Mouse (Mus musculus) adrenal gland, postnatal 25 days (tissue): ENCODE results near the gene Aldh5a1. TPM values are rescaled to one million over a fixed set of nuclear protein-coding genes. Genes with fewer than 3 reads are reported as not detected.
"Not testable (repeated sequence)": the region's sequence is repeated elsewhere in the genome, so short reads cannot be mapped to it uniquely, and the experiment has no call there.

ENCODE experiments used
- DNase-seq: peaks from one replicate; pipeline ENCODE4 v3.0.0; 2021; ENCODE audit warnings: mixed read lengths
- long read RNA-seq: library from polyadenylated mRNA; stranded (forward); transcript quantifications from one replicate; pipeline ENCODE4 v2.0.0, GENCODE M21; 2021
- total RNA-seq: library from RNA; stranded (reverse); gene quantifications from 2 replicates; pipeline ENCODE4 v1.2.3, GENCODE M21; 2021

Gene Aldh5a1
- 16.7 and 21.9 TPM in 2 replicates for total RNA-seq
- long read RNA-seq, full-length matches to known transcripts, result 54 of 58 reads
- long read RNA-seq, partial matches to known transcripts, result 0 of 58 reads
- long read RNA-seq, other reads (novel, unspliced or antisense), result 4 of 58 reads

- DNase-seq, result peak; percentile 79
These were observed at the start of gene Aldh5a1 for GRCm38 (mm10) chr13:24937108-24937838. TSS of gene Aldh5a1 (minus strand) at chr13:24937661.

DNA sequence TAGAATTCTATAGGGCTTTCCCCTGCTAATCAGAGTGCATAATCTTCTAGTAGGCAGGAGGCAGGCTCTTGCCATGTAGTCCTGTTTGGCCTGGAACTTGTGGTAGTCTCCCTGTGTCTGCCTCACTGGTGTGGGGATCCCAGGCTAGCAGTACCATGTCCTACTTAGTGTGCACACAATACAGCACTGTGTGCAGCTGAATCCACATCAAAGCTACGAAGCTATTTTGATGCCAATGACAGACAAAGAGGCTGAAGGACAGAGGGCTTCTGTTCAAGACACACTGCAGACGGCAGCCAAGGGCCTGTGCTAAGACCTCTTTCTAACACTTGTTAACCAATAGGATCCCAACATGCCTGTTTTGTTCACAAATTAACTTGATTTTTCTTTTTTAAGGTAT is 48.0 kb upstream of the Aldh5a1 start:
- no peak for DNase-seq

GRCm38 (mm10) chr13:24981031-24981430 is 43.6 kb upstream of the Aldh5a1 start:
- no peak for DNase-seq

DNA sequence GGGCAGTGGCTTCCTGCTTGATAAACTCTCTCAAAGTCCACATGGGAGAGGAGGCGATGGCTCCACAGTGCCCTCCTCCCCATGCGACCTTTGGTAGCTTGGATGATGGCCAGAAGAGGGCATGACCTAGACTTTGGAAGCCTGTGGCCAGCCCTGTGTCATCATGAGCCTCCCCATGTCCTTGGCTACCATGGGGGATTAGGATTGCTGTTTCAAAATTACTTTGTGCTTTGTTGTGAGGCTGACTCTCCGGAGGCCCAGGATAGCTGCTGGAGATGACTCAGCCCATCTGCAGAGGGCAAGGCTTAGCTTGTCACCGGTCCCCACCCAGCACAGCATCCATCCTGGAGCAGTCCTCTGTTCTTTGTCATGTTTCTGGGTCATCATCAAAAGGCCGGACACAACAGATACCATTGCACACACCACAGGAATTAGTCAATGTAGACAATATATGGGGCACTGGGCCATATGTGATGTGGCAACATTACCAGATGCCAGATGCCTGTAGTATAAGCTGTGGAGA is 40.4 kb upstream of the Aldh5a1 start:
- peak; percentile 21 for DNase-seq

DNA sequence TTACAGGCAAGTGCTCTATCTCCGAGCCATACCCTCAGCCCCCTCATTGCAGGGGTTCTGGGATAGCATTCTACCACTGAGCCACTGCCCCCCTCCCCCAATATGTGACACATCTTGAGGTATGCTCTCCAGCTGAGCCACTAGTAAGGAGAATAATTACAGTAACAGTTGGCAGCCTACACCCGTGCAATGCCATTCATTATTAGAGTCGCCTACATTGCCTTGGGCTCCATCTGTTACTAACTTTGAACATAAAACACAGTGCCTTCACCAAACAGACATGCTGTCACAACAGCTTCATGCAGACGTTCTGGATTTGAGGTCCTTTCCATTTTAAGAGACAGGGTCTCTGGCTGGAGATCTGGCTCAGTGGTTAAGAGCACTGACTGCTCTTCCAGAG is 38.9 kb upstream of the Aldh5a1 start:
- no peak for DNase-seq

DNA sequence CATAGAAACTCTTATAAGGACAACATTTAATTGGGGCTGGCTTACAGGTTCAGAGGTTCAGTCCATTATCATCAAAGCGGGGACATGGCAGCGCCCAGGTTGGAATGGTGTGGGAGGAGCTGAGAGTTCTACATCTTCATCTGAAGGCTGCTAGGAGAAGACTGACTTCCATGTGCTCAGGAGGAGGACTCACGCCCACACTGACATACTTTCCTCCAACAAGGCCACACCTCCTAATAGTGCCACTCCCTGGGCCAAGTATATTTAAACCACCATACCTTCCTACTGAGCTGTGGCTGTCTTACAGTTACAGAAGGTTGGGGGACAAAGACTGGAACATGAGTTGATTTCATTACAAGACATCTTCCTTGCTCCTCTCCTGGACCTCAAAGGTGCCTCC is 34.3 kb upstream of the Aldh5a1 start:
- DNase-seq, result not testable (repeated sequence)

- no peak for DNase-seq
These were observed 28.4 kb upstream of the Aldh5a1 start for GRCm38 (mm10) chr13:24965846-24966201.

GRCm38 (mm10) chr13:24965130-24965845 is 27.8 kb upstream of the Aldh5a1 start:
- DNase-seq, result no peak

DNA sequence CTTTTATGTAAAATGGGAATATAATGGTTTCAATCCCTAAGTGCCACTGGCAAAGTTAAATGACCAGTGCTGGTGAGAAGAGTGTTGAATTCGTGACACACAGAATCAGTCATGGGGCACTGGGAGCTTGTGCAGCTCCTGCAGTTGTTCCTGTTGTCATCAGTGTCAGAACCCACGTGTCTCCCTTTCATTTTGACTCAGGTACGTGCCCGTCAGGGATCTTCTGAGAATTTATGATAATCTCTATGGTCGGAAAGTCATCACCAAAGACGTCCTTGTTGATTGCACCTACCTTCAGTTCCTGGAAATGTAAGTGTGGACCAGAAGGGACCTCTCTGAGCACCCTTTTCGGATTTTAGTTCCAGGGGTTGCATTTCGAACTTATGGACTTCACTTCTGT is 24.7 kb upstream of the Aldh5a1 start:
- no peak for DNase-seq

DNA sequence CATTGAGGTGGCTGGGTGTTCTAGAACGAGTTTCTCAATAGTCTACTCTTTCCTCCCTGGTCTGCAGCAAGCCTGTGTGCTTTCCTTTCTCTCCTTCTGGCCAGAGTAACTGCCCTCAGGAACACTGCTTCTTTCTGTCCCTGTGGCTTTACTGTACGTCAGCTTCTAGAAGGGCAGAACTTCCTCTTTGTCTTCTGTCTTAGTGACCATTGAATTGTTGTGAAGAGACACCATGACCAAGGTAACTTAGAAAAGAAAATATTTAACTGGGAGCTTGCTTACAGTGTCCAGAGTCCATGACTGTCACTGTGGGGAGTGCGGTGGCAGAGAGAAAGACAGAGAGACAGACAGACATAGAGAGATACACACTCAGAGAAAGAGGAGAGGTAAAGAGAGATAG is 22.6 kb upstream of the Aldh5a1 start:
- DNase-seq, result no peak

DNA sequence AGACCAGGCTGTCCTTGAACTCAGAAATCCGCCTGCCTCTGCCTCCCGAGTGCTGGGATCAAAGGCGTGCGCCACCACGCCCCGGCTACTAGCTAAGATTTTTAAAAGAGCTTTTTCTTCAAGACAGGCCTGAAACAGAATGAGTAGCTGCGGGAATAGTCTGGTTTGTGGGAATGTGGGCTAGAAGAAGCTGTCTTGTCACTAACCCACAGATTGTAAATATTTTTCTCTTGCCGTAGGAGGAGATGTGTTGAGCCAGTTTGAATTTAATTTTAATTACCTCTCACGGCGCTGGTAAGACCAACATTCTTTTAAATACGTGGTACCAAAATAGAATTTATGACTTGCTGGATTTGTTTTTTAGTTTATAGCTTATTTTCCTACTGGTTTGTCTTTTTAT is 21.2 kb upstream of the Aldh5a1 start:
- DNase-seq, result no peak

DNA sequence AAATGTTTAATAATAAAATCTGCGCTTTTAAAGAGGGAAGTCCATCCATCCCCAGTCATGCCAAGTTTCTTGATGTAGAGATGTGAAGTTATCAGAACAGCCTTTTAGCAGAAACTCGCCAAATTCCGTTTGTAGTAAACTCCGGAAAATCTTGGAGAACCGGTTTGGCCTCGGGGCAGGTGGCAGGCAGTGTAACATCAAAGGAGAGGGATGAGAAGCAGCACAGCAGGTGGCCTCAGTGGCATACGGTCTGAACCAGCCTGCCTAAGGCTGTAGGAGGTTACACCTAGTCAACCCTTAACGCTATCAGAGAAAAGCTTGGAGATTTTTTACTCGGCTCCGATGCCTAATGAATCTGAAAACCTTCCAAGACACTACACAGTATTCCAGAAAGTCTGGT is 18.0 kb upstream of the Aldh5a1 start:
- DNase-seq, result no peak

- no peak for DNase-seq
These were observed 17.6 kb upstream of the Aldh5a1 start for GRCm38 (mm10) chr13:24955091-24955490.

DNA sequence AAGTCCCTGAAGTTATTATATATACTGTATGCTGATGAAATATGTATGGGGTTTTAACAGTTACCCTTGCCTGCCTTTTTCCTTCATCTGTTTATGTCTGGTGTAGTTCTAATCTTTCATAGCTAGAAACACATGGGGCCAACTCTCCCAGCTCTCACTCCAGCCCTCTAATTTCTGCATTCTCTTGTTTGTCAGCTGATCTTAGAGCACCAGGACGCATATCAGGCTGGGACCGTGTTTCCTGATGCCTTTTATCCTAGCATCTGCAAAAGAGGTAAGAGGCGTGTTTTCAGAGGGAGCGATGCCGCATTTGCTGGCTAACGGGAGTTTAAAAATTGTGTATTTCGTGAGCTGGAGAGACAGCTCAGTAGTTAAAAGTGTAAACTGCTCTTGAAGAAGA is 15.2 kb upstream of the Aldh5a1 start:
- no peak for DNase-seq

DNA sequence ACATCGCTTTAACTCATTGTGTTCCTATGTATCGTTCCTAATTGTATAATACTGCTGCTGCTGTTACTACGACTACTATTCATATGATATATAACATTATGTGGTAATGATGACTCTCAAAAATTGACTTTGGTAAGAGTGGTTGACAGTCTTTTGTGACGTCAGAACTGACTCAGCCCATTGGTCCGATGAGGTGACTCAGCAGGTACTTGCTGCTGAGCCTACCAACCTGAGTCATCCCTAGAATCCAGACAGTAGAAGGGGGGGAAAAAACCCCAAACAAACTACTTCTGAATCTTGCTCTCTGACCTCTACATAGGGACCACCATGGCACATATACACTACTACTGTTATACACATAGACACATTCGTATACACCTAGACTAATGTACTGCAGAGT is 11.4 kb upstream of the Aldh5a1 start:
- DNase-seq, result no peak

GRCm38 (mm10) chr13:24947158-24947557 is 9.7 kb upstream of the Aldh5a1 start:
- DNase-seq, result no peak

DNA sequence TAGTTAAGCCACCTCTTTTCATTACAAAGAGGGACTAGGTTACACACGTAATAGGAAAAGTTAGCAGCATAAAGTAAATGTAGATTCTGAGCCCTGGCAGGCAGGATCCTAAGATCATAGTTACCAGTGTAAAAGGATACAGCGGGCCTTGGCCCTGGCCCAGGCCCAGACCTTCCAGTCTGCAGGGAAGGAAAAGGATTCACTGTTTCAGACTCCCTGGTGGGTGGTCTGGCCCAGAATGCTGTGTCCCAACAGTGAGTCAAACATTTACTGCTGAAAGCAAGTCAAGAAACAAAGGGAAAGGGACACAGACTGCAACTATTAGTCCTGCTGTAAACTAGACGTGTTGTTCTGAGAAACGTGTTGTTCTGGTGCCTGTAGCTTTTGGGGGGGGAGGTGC is 8.1 kb upstream of the Aldh5a1 start:
- no peak for DNase-seq

DNA sequence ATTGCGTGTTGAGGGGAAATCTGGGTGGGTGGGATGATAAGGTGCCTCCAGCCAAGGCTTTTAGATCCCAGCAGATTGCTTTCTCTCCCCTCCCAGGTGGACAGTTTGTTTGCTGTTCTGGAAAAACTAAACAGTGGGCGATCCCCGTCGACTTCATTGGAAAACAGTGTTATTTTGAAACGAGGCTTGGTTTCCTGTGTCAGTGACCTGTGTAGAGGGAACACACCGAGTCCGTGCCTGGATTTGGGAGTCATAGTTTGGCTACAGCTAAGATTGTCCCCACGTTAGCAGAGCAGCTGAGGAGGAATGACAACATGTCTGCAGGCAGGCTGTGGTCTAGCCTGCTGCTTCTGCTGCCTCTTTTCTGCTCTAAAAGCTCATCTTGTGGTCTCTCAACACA is 5.8 kb upstream of the Aldh5a1 start:
- DNase-seq, result no peak

DNA sequence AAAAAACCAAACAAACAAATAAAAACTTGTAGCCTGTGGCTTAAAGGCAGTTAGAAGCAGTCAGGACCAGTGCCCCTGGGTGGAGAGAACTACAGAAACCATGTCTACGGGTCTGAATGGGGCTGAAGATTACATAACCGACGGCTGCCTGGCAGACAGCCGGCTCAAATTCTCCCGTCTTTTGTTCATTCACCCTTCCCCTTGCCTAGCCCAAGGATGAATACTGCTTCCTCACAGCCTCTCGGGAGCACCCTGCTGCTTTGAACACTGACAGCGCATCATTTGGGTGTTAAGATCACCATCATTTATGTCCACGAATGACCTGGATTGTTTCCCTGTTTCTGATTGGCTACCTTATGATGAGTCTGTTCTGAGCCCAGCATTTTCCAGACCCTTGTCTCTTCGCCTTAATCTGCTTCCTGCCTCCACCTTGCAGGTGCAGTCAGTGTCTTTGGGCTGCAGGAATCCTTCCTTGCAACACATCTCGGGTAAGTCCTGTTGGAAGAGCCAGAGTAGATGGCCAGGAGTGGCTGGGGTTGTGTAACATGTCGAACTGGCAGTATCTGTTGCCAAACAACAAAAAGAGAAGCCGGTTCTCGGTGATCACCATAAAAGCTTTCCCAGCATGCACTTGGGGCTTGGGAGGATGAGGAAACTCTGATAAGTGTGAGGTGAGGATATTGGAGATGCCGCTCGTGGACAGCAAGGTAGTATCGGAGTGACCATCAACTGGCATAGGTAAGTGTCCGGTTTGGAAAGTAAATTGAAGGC is 5.2 kb upstream of the Aldh5a1 start, which contains the start of gene Gpld1:
Gene Gpld1 (plus strand): TSS at position 641 of the 771 bp plus-strand sequence.
- DNase-seq, result no peak

GRCm38 (mm10) chr13:24939472-24939871 is 2.0 kb upstream of the Aldh5a1 start:
- no peak for DNase-seq

- peak; percentile 80 for DNase-seq
These were observed 1.2 kb upstream of the Aldh5a1 start for GRCm38 (mm10) chr13:24938683-24939082.

DNA sequence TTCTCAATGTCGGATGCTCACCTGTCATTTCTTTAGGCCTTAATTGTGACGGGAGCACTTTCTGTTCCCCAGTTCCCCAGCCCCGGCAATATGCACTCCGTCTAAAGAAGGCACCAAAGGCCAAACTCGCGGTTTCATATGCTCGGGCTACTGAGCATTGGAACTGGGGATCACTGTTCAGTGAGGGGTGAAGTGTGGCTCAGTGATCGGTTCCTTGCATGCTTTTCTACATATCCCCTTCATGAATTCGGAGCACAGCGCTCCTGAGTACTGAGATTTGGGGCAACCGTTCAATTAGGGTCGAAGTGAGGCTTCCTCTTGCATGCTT is 342 bp upstream of the Aldh5a1 start:
- DNase-seq, result no peak

GRCm38 (mm10) chr13:24936772-24937107 is 721 bp downstream of the Aldh5a1 start:
- DNase-seq, result no peak
